Mouse (Mus musculus): ENCODE data around the gene Rassf2. TPM values are rescaled to one million over a fixed set of nuclear protein-coding genes. Genes with fewer than 3 reads are reported as not detected.

Gene Rassf2
- polyA plus RNA-seq, 1 experiment from 2014 or later, result 3.0 TPM

GRCm38 (mm10) chr2:131994971-131995370 is 35.1 kb downstream of the Rassf2 start:
- H3K4me3 ChIP-seq (ENCODE audit: low read depth, low read length), result no peak overlapping the region
- TF ChIP-seq EP300 (IDR thresholded peaks at IDR 0.05; ENCODE audit: low read depth), result no peak
- TF ChIP-seq CTCF (IDR thresholded peaks at IDR 0.05; ENCODE audit: low read depth), result no peak
- ATAC-seq (no peak), DNase-seq (no peak)
- 80% methylated on average over 6 of the region's 6 CpGs for WGBS (ENCODE audit: insufficient replicate concordance)
- no peak overlapping the region for H3K4me2 ChIP-seq (ENCODE audit: low read depth, low read length)
- no peaks in the 10 kb centered on the region for H3K27me3 ChIP-seq (ENCODE audit: insufficient read depth, low read length)
- peaks cover 9% of the 10 kb centered on the region; the same call in 1 of the 2 replicates for H3K4me1 ChIP-seq (ENCODE audit: insufficient read depth)
- no peak overlapping the region for H3K9ac ChIP-seq (replicated peaks)
- H3K27ac ChIP-seq (ENCODE audit: low read depth), result no peak overlapping the region
- H3K36me3 ChIP-seq (replicated peaks; ENCODE audit: insufficient read depth, low read length), result peaks cover 4% of the 10 kb centered on the region
- no peaks in the 10 kb centered on the region for H3K9me3 ChIP-seq (ENCODE audit: low read length)

GRCm38 (mm10) chr2:131993563-131994088 is 36.4 kb downstream of the Rassf2 start:
- TF ChIP-seq EP300 (IDR thresholded peaks at IDR 0.05; ENCODE audit: low read depth), result no peak
- TF ChIP-seq CTCF (IDR thresholded peaks at IDR 0.05; ENCODE audit: low read depth), result no peak
- peaks cover 4% of the 10 kb centered on the region; the same call in 1 of the 2 replicates for H3K36me3 ChIP-seq (replicated peaks; ENCODE audit: insufficient read depth, low read length)
- no peak for DNase-seq
- 63% methylated on average over 14 of the region's 14 CpGs for WGBS (ENCODE audit: insufficient replicate concordance)
- no peaks in the 10 kb centered on the region for H3K9me3 ChIP-seq (ENCODE audit: low read length)
- H3K4me1 ChIP-seq (ENCODE audit: insufficient read depth), result peaks cover 9% of the 10 kb centered on the region; the same call in 1 of the 2 replicates
- no peak overlapping the region for H3K27ac ChIP-seq (ENCODE audit: low read depth)
- ATAC-seq, result no peak
- H3K4me2 ChIP-seq (ENCODE audit: low read depth, low read length), result no peak overlapping the region
- H3K9ac ChIP-seq (replicated peaks), result no peak overlapping the region
- no peak overlapping the region for H3K4me3 ChIP-seq (ENCODE audit: low read depth, low read length)
- H3K27me3 ChIP-seq (ENCODE audit: insufficient read depth, low read length), result no peaks in the 10 kb centered on the region

GRCm38 (mm10) chr2:131993151-131993550 is 36.9 kb downstream of the Rassf2 start:
- TF ChIP-seq CTCF (IDR thresholded peaks at IDR 0.05; ENCODE audit: low read depth), result no peak
- no peak for TF ChIP-seq EP300 (IDR thresholded peaks at IDR 0.05; ENCODE audit: low read depth)
- Histone ChIP-seq H3K4me1 (ENCODE audit: insufficient read depth) (peaks cover 9% of the 10 kb centered on the region; the same call in 1 of the 2 replicates), H3K27me3 (ENCODE audit: insufficient read depth, low read length) (no peaks in the 10 kb centered on the region), H3K9ac (replicated peaks) (no peak overlapping the region), H3K36me3 (replicated peaks; ENCODE audit: insufficient read depth, low read length) (peaks cover 2% of the 10 kb centered on the region; the same call in 1 of the 2 replicates), H3K4me3 (ENCODE audit: low read depth, low read length) (no peak overlapping the region), H3K4me2 (ENCODE audit: low read depth, low read length) (no peak overlapping the region), H3K27ac (ENCODE audit: low read depth) (no peak overlapping the region), H3K9me3 (ENCODE audit: low read length) (no peaks in the 10 kb centered on the region)
- 68% methylated on average over 4 of the region's 4 CpGs for WGBS (ENCODE audit: insufficient replicate concordance)
- no peak for DNase-seq
- no peak for ATAC-seq

GRCm38 (mm10) chr2:131992487-131992886 is 37.6 kb downstream of the Rassf2 start:
- no peaks in the 10 kb centered on the region for H3K27me3 ChIP-seq (ENCODE audit: insufficient read depth, low read length)
- WGBS (ENCODE audit: insufficient replicate concordance), result 36% methylated on average over 2 of the region's 2 CpGs
- no peak overlapping the region for H3K4me2 ChIP-seq (ENCODE audit: low read depth, low read length)
- H3K27ac ChIP-seq (ENCODE audit: low read depth), result no peak overlapping the region
- TF ChIP-seq EP300 (IDR thresholded peaks at IDR 0.05; ENCODE audit: low read depth) (no peak), CTCF (IDR thresholded peaks at IDR 0.05; ENCODE audit: low read depth) (no peak)
- no peak for DNase-seq
- no peak for ATAC-seq
- H3K9me3 ChIP-seq (ENCODE audit: low read length), result no peaks in the 10 kb centered on the region
- H3K9ac ChIP-seq (replicated peaks), result no peak overlapping the region
- H3K36me3 ChIP-seq (replicated peaks; ENCODE audit: insufficient read depth, low read length), result no peaks in the 10 kb centered on the region; the same call in 1 of the 2 replicates
- peaks cover 9% of the 10 kb centered on the region; the same call in 1 of the 2 replicates for H3K4me1 ChIP-seq (ENCODE audit: insufficient read depth)
- H3K4me3 ChIP-seq (ENCODE audit: low read depth, low read length), result no peak overlapping the region

- ATAC-seq, result no peak
- Histone ChIP-seq H3K4me3 (ENCODE audit: low read depth, low read length) (no peak overlapping the region), H3K9me3 (ENCODE audit: low read length) (no peaks in the 10 kb centered on the region), H3K36me3 (replicated peaks; ENCODE audit: insufficient read depth, low read length) (no peaks in the 10 kb centered on the region), H3K27ac (ENCODE audit: low read depth) (no peak overlapping the region), H3K27me3 (ENCODE audit: insufficient read depth, low read length) (no peaks in the 10 kb centered on the region), H3K4me1 (ENCODE audit: insufficient read depth) (peaks cover 9% of the 10 kb centered on the region; the same call in 1 of the 2 replicates), H3K4me2 (ENCODE audit: low read depth, low read length) (no peak overlapping the region), H3K9ac (replicated peaks) (no peak overlapping the region)
- DNase-seq, result no peak
- no peak for TF ChIP-seq EP300 (IDR thresholded peaks at IDR 0.05; ENCODE audit: low read depth)
- WGBS (ENCODE audit: insufficient replicate concordance), result 57% methylated on average over 2 of the region's 2 CpGs
These were observed 41.5 kb downstream of the Rassf2 start for GRCm38 (mm10) chr2:131988550-131988949.

GRCm38 (mm10) chr2:131987950-131988349 is 42.1 kb downstream of the Rassf2 start:
- Histone ChIP-seq H3K9ac (replicated peaks) (no peak overlapping the region), H3K4me3 (ENCODE audit: low read depth, low read length) (no peak overlapping the region), H3K36me3 (replicated peaks; ENCODE audit: insufficient read depth, low read length) (no peaks in the 10 kb centered on the region), H3K27ac (ENCODE audit: low read depth) (no peak overlapping the region), H3K9me3 (ENCODE audit: low read length) (no peaks in the 10 kb centered on the region), H3K4me2 (ENCODE audit: low read depth, low read length) (no peak overlapping the region), H3K27me3 (ENCODE audit: insufficient read depth, low read length) (no peaks in the 10 kb centered on the region), H3K4me1 (ENCODE audit: insufficient read depth) (peaks cover 6% of the 10 kb centered on the region; the same call in 1 of the 2 replicates)
- TF ChIP-seq CTCF (IDR thresholded peaks at IDR 0.05; ENCODE audit: low read depth) (peak; percentile 42; the same call in 1 of the 2 replicates), EP300 (IDR thresholded peaks at IDR 0.05; ENCODE audit: low read depth) (no peak)
- 36% methylated on average over 3 of the region's 3 CpGs for WGBS (ENCODE audit: insufficient replicate concordance)
- no peak for DNase-seq
- no peak for ATAC-seq
